Mouse (Mus musculus): ENCODE results near the gene Eif1. TPM values are rescaled to one million over a fixed set of nuclear protein-coding genes. Genes with fewer than 3 reads are reported as not detected.
"Not testable (repeated sequence)": the region's sequence is repeated elsewhere in the genome, so short reads cannot be mapped to it uniquely, and the experiment has no call there.

Eif1 gene
- polyA plus RNA-seq, 1 experiment from 2014 or later = 1,476 TPM

GRCm38 (mm10) chr11:100327316-100327715 lies 7.6 kb downstream of the Eif1 start:
- WGBS = 50% methylated on average over 11 of the region's 11 CpGs
- no peak overlapping the region for H3K4me2 ChIP-seq (ENCODE audit: low read length)
- no peak for ATAC-seq (ENCODE audit: low FRiP score, low TSS enrichment)
- H3K36me3 ChIP-seq (ENCODE audit: control insufficient read depth, insufficient read depth, low read length) = peaks cover 7% of the 10 kb centered on the region
- peak overlapping the region; percentile 58; the same call in 1 of the 2 replicates for H3K27ac ChIP-seq (replicated peaks; ENCODE audit: low read depth, low read length)
- no peak for DNase-seq
- H3K4me1 ChIP-seq (ENCODE audit: control insufficient read depth, insufficient read depth, low read length) = peaks cover 14% of the 10 kb centered on the region
- no peaks in the 10 kb centered on the region for H3K9me3 ChIP-seq (ENCODE audit: control insufficient read depth, low read length)
- H3K4me3 ChIP-seq (replicated peaks; ENCODE audit: low read depth, low read length) = no peak overlapping the region
- H3K27me3 ChIP-seq (ENCODE audit: control insufficient read depth, insufficient read depth, low read length) = no peaks in the 10 kb centered on the region
- H3K9ac ChIP-seq (replicated peaks; ENCODE audit: low read length) = no peak overlapping the region

DNA sequence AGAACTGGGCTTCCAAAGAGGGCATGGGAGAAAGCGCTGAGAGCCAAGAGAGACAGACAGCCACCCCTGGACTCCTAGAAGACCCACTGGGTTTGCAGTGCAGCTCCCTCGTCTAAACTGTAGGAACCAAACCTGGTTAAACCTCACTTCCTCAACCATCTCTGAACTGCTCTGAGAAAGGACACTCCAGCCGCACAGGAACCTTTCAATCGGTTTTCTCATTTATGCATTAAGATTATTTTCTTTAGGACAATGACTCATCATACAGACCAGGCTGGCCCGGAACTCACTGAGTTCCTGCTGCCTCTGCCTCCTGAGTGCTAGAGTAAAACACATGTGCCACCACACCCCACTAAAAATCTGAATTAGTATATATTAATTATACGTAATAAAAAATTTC lies 8.1 kb downstream of the Eif1 start:
- H3K4me3 ChIP-seq (replicated peaks; ENCODE audit: low read depth, low read length) = no peak overlapping the region
- no peaks in the 10 kb centered on the region for H3K27me3 ChIP-seq (ENCODE audit: control insufficient read depth, insufficient read depth, low read length)
- no peaks in the 10 kb centered on the region for H3K9me3 ChIP-seq (ENCODE audit: control insufficient read depth, low read length)
- H3K9ac ChIP-seq (replicated peaks; ENCODE audit: low read length) = no peak overlapping the region
- 86% methylated on average over 6 of the region's 6 CpGs for WGBS
- H3K4me1 ChIP-seq (ENCODE audit: control insufficient read depth, insufficient read depth, low read length) = peaks cover 16% of the 10 kb centered on the region
- DNase-seq (no peak), ATAC-seq (ENCODE audit: low FRiP score, low TSS enrichment) (no peak)
- peak overlapping the region; percentile 33; the same call in 1 of the 2 replicates for H3K27ac ChIP-seq (replicated peaks; ENCODE audit: low read depth, low read length)
- no peak overlapping the region for H3K4me2 ChIP-seq (ENCODE audit: low read length)
- H3K36me3 ChIP-seq (ENCODE audit: control insufficient read depth, insufficient read depth, low read length) = peaks cover 3% of the 10 kb centered on the region

DNA sequence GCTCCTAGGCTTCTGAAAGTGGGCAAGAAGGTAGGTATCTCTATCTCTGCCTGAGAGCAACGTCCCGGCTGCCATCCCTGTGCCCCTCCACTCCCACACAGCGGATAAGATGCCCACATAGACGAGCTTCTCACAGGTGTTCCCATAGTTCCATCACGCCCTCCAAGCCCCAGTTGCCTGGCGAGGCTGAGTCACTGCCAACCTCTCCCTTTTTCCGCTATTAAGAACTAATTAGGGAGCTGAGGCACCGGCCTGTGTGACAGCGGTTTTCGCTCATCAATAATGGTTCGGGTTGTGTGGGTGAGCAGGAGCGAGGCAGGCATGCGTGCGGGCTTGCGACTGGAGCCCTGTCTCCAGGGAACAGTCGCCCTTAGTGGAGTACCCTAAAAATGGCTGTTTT lies 10.6 kb downstream of the Eif1 start:
- Histone ChIP-seq H3K4me1 (ENCODE audit: control insufficient read depth, insufficient read depth, low read length) (peaks cover 31% of the 10 kb centered on the region), H3K36me3 (ENCODE audit: control insufficient read depth, insufficient read depth, low read length) (no peaks in the 10 kb centered on the region), H3K27me3 (ENCODE audit: control insufficient read depth, insufficient read depth, low read length) (no peaks in the 10 kb centered on the region), H3K9ac (replicated peaks; ENCODE audit: low read length) (no peak overlapping the region), H3K4me2 (ENCODE audit: low read length) (no peak overlapping the region), H3K9me3 (ENCODE audit: control insufficient read depth, low read length) (no peaks in the 10 kb centered on the region), H3K27ac (replicated peaks; ENCODE audit: low read depth, low read length) (no peak overlapping the region), H3K4me3 (replicated peaks; ENCODE audit: low read depth, low read length) (no peak overlapping the region)
- DNase-seq = no peak
- no peak for ATAC-seq (ENCODE audit: low FRiP score, low TSS enrichment)
- WGBS = 56% methylated on average over 16 of the region's 16 CpGs

- peaks cover 34% of the 10 kb centered on the region for H3K4me1 ChIP-seq (ENCODE audit: control insufficient read depth, insufficient read depth, low read length)
- not testable (repeated sequence) for ATAC-seq (ENCODE audit: low FRiP score, low TSS enrichment); H3K4me2 ChIP-seq (ENCODE audit: low read length); H3K9me3 ChIP-seq (ENCODE audit: control insufficient read depth, low read length); H3K27ac ChIP-seq (replicated peaks; ENCODE audit: low read depth, low read length); DNase-seq; H3K36me3 ChIP-seq (ENCODE audit: control insufficient read depth, insufficient read depth, low read length); H3K9ac ChIP-seq (replicated peaks; ENCODE audit: low read length); H3K27me3 ChIP-seq (ENCODE audit: control insufficient read depth, insufficient read depth, low read length); H3K4me3 ChIP-seq (replicated peaks; ENCODE audit: low read depth, low read length)
- WGBS = 62% methylated on average over 8 of the region's 8 CpGs
Measured at GRCm38 (mm10) chr11:100330816-100331375, 11.2 kb downstream of the Eif1 start.

GRCm38 (mm10) chr11:100332766-100333515 lies 13.3 kb downstream of the Eif1 start:
- WGBS = 26% methylated on average over 9 of the region's 9 CpGs
- Histone ChIP-seq H3K9me3 (ENCODE audit: control insufficient read depth, low read length) (no peaks in the 10 kb centered on the region), H3K27me3 (ENCODE audit: control insufficient read depth, insufficient read depth, low read length) (no peaks in the 10 kb centered on the region), H3K9ac (replicated peaks; ENCODE audit: low read length) (no peak overlapping the region), H3K4me1 (ENCODE audit: control insufficient read depth, insufficient read depth, low read length) (peaks cover 43% of the 10 kb centered on the region), H3K4me2 (ENCODE audit: low read length) (peak overlapping the region; percentile 33), H3K36me3 (ENCODE audit: control insufficient read depth, insufficient read depth, low read length) (no peaks in the 10 kb centered on the region), H3K4me3 (replicated peaks; ENCODE audit: low read depth, low read length) (no peak overlapping the region), H3K27ac (replicated peaks; ENCODE audit: low read depth, low read length) (peak overlapping the region; percentile 80)
- ATAC-seq (ENCODE audit: low FRiP score, low TSS enrichment) (peak; percentile 77), DNase-seq (peak; percentile 90)

- H3K9me3 ChIP-seq (ENCODE audit: control insufficient read depth, low read length) = no peaks in the 10 kb centered on the region
- H3K4me3 ChIP-seq (replicated peaks; ENCODE audit: low read depth, low read length) = no peak within 1 kb of the TSS
- peak within 1 kb of the TSS; percentile 80 for H3K27ac ChIP-seq (replicated peaks; ENCODE audit: low read depth, low read length)
- DNase-seq (no peak), ATAC-seq (ENCODE audit: low FRiP score, low TSS enrichment) (no peak; the same call in 1 of the 2 replicates)
- peaks cover 43% of the 10 kb centered on the region for H3K4me1 ChIP-seq (ENCODE audit: control insufficient read depth, insufficient read depth, low read length)
- H3K9ac ChIP-seq (replicated peaks; ENCODE audit: low read length) = no peak within 1 kb of the TSS
- no peaks in the 10 kb centered on the region for H3K27me3 ChIP-seq (ENCODE audit: control insufficient read depth, insufficient read depth, low read length)
- whole genome bisulfite sequencing = 78% methylated on average over 6 of the region's 6 CpGs
- no peaks in the 10 kb centered on the region for H3K36me3 ChIP-seq (ENCODE audit: control insufficient read depth, insufficient read depth, low read length)
- peak within 1 kb of the TSS; percentile 33 for H3K4me2 ChIP-seq (ENCODE audit: low read length)
Measured at GRCm38 (mm10) chr11:100333944-100334457, 14.3 kb downstream of the Eif1 start, which contains the start of gene Gast. Gene Gast (plus strand): TSS chr11:100334407.

DNA sequence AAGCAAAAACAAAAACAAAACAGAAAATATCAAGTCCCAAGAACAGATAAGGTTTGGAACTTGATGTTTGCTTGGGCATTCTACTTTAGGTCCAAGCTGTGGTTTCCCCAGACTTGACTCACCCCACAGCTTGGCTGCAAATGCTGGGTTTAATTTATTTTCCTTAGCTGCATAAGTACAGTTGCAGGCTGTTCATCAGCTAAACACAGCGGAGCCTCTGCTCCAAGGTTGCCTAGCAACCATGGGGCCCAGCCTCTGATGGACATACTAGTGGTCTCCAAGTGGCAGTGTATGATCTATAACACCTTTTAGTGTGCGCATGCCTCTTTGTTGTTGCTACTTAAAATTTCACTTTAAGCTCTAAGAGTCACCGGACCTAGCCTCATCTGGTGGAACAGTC lies 16.0 kb downstream of the Eif1 start:
- no peaks in the 10 kb centered on the region for H3K27me3 ChIP-seq (ENCODE audit: control insufficient read depth, insufficient read depth, low read length)
- H3K9me3 ChIP-seq (ENCODE audit: control insufficient read depth, low read length) = no peaks in the 10 kb centered on the region
- H3K4me3 ChIP-seq (replicated peaks; ENCODE audit: low read depth, low read length) = no peak overlapping the region
- peaks cover 35% of the 10 kb centered on the region for H3K4me1 ChIP-seq (ENCODE audit: control insufficient read depth, insufficient read depth, low read length)
- no peak overlapping the region for H3K4me2 ChIP-seq (ENCODE audit: low read length)
- H3K27ac ChIP-seq (replicated peaks; ENCODE audit: low read depth, low read length) = peak overlapping the region; percentile 73
- H3K36me3 ChIP-seq (ENCODE audit: control insufficient read depth, insufficient read depth, low read length) = no peaks in the 10 kb centered on the region
- DNase-seq (peak; percentile 84), ATAC-seq (ENCODE audit: low FRiP score, low TSS enrichment) (no peak)
- 30% methylated on average over 3 of the region's 3 CpGs for WGBS
- H3K9ac ChIP-seq (replicated peaks; ENCODE audit: low read length) = no peak overlapping the region

DNA sequence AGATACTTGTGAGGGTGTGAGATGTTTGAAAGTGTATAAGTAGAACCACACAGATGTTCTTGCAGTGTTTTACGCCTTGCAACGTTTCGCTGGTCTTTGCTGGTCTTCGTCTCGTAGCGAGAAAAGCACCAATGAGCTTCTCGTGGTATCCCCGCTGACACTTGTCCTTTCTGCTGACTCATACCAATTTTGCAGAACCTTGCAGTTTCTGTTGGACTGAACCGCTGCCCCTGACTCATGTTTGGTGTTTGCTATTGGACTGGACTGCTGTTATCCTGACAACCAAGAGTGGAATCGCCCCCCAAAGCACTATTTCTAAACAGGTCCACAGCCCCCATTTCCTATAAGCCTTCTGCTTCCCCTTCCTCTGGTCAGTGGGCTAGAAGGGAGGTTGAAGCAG lies 24.6 kb downstream of the Eif1 start:
- ATAC-seq (ENCODE audit: low FRiP score, low TSS enrichment) (no peak), DNase-seq (no peak)
- no peaks in the 10 kb centered on the region for H3K27me3 ChIP-seq (ENCODE audit: control insufficient read depth, insufficient read depth, low read length)
- no peaks in the 10 kb centered on the region for H3K9me3 ChIP-seq (ENCODE audit: control insufficient read depth, low read length)
- H3K4me2 ChIP-seq (ENCODE audit: low read length) = no peak overlapping the region
- no peak overlapping the region for H3K4me3 ChIP-seq (replicated peaks; ENCODE audit: low read depth, low read length)
- H3K9ac ChIP-seq (replicated peaks; ENCODE audit: low read length) = no peak overlapping the region
- no peaks in the 10 kb centered on the region for H3K4me1 ChIP-seq (ENCODE audit: control insufficient read depth, insufficient read depth, low read length)
- 91% methylated on average over 10 of the region's 10 CpGs for WGBS
- 0 out of 2 replicates have a peak, but pooled peaks cover 12% of the 10 kb centered on the region for H3K36me3 ChIP-seq (ENCODE audit: control insufficient read depth, insufficient read depth, low read length)
- no peak overlapping the region for H3K27ac ChIP-seq (replicated peaks; ENCODE audit: low read depth, low read length)
